Mouse (Mus musculus): Measurements from ENCODE around the gene Ddx27. TPM values are rescaled to one million over a fixed set of nuclear protein-coding genes. Genes with fewer than 3 reads are reported as not detected.

Gene Ddx27
- polyA plus RNA-seq, 1 experiment = 72.1 TPM

DNA sequence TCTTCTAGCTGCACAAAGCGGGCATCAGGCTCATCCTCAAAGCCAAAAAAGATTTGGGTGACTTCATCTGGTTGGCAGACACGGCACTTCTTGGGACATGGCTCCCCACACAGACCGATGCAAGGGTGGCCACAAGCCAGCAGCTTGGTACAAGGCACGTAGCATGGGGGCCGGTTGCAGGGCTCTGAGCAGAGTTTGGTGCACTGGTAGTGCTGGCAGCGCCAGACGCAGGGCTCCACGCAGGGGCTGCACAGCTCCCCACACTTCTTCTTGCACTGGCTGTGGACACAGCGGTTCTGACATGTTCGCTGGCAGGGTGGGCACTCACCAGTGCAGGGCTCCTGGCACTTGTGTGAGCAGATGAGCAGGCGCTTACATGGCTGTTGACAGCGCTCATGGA lies 22.7 kb downstream of the Ddx27 start:
- Histone ChIP-seq H3K9ac (ENCODE audit: low read depth, poor library complexity, severe bottlenecking) (no peak overlapping the region), H3K27ac (ENCODE audit: insufficient read depth, low read length) (no peak overlapping the region), H3K36me3 (ENCODE audit: control insufficient read depth, insufficient read depth, low read length, poor library complexity, severe bottlenecking) (peaks cover 54% of the 10 kb centered on the region), H3K4me3 (ENCODE audit: low read depth, low read length) (no peak overlapping the region), H3K4me1 (ENCODE audit: control insufficient read depth, insufficient read depth, low read length) (no peaks in the 10 kb centered on the region), H3K27me3 (ENCODE audit: control insufficient read depth, insufficient read depth, low read length, poor library complexity, severe bottlenecking) (no peaks in the 10 kb centered on the region), H3K9me3 (replicated peaks; ENCODE audit: control insufficient read depth, insufficient read depth, low read length, poor library complexity, severe bottlenecking) (no peaks in the 10 kb centered on the region)
- no peak for TF ChIP-seq EP300 (IDR thresholded peaks at IDR 0.05; ENCODE audit: insufficient read depth, low read depth, low read length)

DNA sequence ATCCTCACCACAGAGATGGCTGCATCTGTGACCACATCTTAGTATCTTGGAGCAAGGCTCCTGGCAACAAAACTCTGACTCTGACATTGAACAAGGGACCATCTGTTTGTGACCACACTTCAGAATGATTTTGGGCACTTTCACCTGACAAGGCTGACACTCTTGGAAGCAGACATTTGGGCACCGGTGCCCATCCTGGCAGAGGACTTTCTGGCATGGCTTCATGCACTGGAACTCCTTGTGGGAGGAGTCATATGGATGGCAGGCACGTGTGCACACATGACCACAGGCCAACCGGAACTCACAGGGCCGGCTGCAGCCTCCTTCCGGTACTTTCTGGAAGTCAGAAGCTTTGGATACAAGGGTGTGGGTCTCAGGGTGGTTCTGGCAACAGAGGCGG lies 23.3 kb downstream of the Ddx27 start:
- no peaks in the 10 kb centered on the region for H3K4me1 ChIP-seq (ENCODE audit: control insufficient read depth, insufficient read depth, low read length)
- no peak overlapping the region for H3K4me3 ChIP-seq (ENCODE audit: low read depth, low read length)
- H3K27me3 ChIP-seq (ENCODE audit: control insufficient read depth, insufficient read depth, low read length, poor library complexity, severe bottlenecking) = no peaks in the 10 kb centered on the region
- no peak overlapping the region for H3K9ac ChIP-seq (ENCODE audit: low read depth, poor library complexity, severe bottlenecking)
- H3K36me3 ChIP-seq (ENCODE audit: control insufficient read depth, insufficient read depth, low read length, poor library complexity, severe bottlenecking) = peaks cover 51% of the 10 kb centered on the region
- no peaks in the 10 kb centered on the region for H3K9me3 ChIP-seq (replicated peaks; ENCODE audit: control insufficient read depth, insufficient read depth, low read length, poor library complexity, severe bottlenecking)
- H3K27ac ChIP-seq (ENCODE audit: insufficient read depth, low read length) = no peak overlapping the region
- TF ChIP-seq POLR2A (IDR thresholded peaks at IDR 0.05; ENCODE audit: insufficient read depth, low read length) (no peak), CTCF (IDR thresholded peaks at IDR 0.05; ENCODE audit: low read depth, low read length) (no peak), EP300 (IDR thresholded peaks at IDR 0.05; ENCODE audit: insufficient read depth, low read depth, low read length) (no peak)

DNA sequence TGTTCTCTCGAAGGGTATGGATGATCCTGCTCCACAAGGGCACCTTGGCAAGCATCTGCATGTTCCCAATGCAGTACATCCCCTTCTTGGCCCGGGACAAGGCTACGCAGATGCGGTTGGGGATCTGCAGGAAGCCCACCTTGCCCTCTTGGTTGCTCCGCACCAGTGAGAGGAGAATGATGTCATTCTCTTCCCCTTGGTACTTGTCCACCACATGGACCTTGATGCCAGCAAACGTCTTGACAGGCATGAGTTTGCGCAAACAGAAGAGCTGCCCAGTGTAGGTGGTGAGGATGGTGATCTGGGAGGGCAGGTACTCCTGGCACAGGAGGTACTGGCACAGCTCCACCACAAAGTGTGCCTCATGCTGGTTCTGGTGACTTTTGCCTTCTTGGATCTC lies 23.7 kb downstream of the Ddx27 start:
- Histone ChIP-seq H3K9ac (ENCODE audit: low read depth, poor library complexity, severe bottlenecking) (no peak overlapping the region), H3K36me3 (ENCODE audit: control insufficient read depth, insufficient read depth, low read length, poor library complexity, severe bottlenecking) (peaks cover 47% of the 10 kb centered on the region), H3K4me3 (ENCODE audit: low read depth, low read length) (no peak overlapping the region), H3K27me3 (ENCODE audit: control insufficient read depth, insufficient read depth, low read length, poor library complexity, severe bottlenecking) (no peaks in the 10 kb centered on the region), H3K4me1 (ENCODE audit: control insufficient read depth, insufficient read depth, low read length) (no peaks in the 10 kb centered on the region), H3K27ac (ENCODE audit: insufficient read depth, low read length) (no peak overlapping the region), H3K9me3 (replicated peaks; ENCODE audit: control insufficient read depth, insufficient read depth, low read length, poor library complexity, severe bottlenecking) (no peaks in the 10 kb centered on the region)
- TF ChIP-seq POLR2A (IDR thresholded peaks at IDR 0.05; ENCODE audit: insufficient read depth, low read length) (no peak), CTCF (IDR thresholded peaks at IDR 0.05; ENCODE audit: low read depth, low read length) (no peak), EP300 (IDR thresholded peaks at IDR 0.05; ENCODE audit: insufficient read depth, low read depth, low read length) (no peak)

DNA sequence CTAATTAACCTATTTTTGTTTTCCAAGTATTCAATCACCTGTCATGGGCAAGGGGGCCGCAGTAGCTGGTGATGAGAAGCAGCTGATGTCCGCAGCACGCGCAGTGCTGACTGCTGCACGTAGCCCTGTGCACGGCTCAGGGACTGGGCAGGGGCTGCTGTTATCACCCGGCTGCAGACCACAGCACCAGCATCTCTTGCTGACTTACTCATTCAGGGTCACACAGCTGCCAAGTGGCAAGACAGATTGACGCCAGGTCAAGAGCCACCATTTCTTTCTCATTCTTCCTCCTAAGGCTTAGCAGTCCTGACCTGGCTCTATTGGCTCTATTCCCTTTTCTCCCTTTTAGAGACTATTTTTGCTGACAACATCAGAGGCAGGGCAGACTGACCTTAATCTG lies 24.4 kb downstream of the Ddx27 start:
- Histone ChIP-seq H3K4me3 (ENCODE audit: low read depth, low read length) (no peak overlapping the region), H3K27me3 (ENCODE audit: control insufficient read depth, insufficient read depth, low read length, poor library complexity, severe bottlenecking) (no peaks in the 10 kb centered on the region), H3K9ac (ENCODE audit: low read depth, poor library complexity, severe bottlenecking) (no peak overlapping the region), H3K9me3 (replicated peaks; ENCODE audit: control insufficient read depth, insufficient read depth, low read length, poor library complexity, severe bottlenecking) (no peaks in the 10 kb centered on the region), H3K4me1 (ENCODE audit: control insufficient read depth, insufficient read depth, low read length) (no peaks in the 10 kb centered on the region), H3K27ac (ENCODE audit: insufficient read depth, low read length) (no peak overlapping the region), H3K36me3 (ENCODE audit: control insufficient read depth, insufficient read depth, low read length, poor library complexity, severe bottlenecking) (peaks cover 45% of the 10 kb centered on the region)
- TF ChIP-seq CTCF (IDR thresholded peaks at IDR 0.05; ENCODE audit: low read depth, low read length) = no peak
- TF ChIP-seq EP300 (IDR thresholded peaks at IDR 0.05; ENCODE audit: insufficient read depth, low read depth, low read length) = no peak
- TF ChIP-seq POLR2A (IDR thresholded peaks at IDR 0.05; ENCODE audit: insufficient read depth, low read length) = no peak

DNA sequence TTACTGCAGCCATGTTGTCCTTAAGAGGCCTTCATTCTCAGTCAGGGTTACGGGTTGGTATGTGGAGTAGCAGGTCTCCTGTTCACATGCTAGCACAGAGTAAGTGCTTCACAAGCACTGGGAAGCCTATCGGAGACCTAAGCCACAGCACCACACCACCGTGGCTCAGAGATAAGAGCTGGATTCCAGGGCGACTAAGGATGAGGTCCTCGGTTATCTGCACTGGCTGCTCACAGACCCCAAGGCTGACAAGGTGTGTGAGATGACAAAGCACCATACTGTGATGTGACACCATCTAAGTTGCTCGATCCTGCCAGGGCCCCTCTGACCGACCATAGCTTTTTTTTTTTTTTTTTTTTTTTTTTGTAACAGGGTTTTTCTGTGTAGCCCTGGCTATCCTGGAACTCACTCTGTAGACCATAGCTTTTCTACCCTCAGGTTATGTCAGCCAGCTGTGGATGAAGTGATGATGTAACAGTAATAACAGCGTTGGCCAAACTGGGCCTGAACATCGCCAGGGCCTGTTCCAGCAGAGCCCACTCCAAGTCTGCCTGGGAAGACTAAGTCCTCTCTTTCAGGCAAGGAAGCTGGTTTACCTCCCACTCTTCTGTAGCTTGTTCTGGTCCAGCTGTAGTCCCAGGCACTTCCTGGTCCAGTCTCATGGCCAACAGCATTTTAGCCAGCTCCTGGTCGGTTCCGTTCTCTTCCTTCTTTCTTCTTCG lies 28.6 kb downstream of the Ddx27 start:
- Histone ChIP-seq H3K36me3 (ENCODE audit: control insufficient read depth, insufficient read depth, low read length, poor library complexity, severe bottlenecking) (peaks cover 22% of the 10 kb centered on the region), H3K9me3 (replicated peaks; ENCODE audit: control insufficient read depth, insufficient read depth, low read length, poor library complexity, severe bottlenecking) (no peaks in the 10 kb centered on the region), H3K9ac (ENCODE audit: low read depth, poor library complexity, severe bottlenecking) (no peak overlapping the region), H3K4me1 (ENCODE audit: control insufficient read depth, insufficient read depth, low read length) (peaks cover 2% of the 10 kb centered on the region), H3K4me3 (ENCODE audit: low read depth, low read length) (no peak overlapping the region), H3K27ac (ENCODE audit: insufficient read depth, low read length) (no peak overlapping the region), H3K27me3 (ENCODE audit: control insufficient read depth, insufficient read depth, low read length, poor library complexity, severe bottlenecking) (no peaks in the 10 kb centered on the region)
- TF ChIP-seq CTCF (IDR thresholded peaks at IDR 0.05; ENCODE audit: low read depth, low read length) (no peak), EP300 (IDR thresholded peaks at IDR 0.05; ENCODE audit: insufficient read depth, low read depth, low read length) (no peak), POLR2A (IDR thresholded peaks at IDR 0.05; ENCODE audit: insufficient read depth, low read length) (no peak)

DNA sequence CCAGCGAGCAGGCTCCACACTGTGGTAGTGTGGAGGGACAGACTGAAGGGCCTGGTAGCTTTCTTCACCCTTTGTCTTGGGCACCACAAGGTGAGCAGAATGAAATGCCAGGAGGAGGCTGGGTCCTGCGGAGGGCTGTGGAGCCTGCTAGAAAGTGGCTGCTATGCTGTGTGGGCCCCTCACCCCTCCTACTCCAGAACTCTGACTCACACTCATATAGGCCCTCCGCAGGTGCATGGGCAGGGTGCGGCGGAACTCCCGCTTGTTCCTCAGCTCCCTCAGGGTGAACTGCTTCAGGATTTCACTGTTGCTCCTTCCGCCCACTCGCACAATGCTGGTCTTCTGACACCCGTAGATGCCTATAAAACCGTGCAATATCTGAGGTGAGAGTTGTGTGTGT lies 33.2 kb downstream of the Ddx27 start:
- H3K9me3 ChIP-seq (replicated peaks; ENCODE audit: control insufficient read depth, insufficient read depth, low read length, poor library complexity, severe bottlenecking) = no peaks in the 10 kb centered on the region
- H3K9ac ChIP-seq (ENCODE audit: low read depth, poor library complexity, severe bottlenecking) = peak overlapping the region; percentile 20; the same call in 1 of the 2 replicates
- no peak overlapping the region; the same call in 1 of the 2 replicates for H3K27ac ChIP-seq (ENCODE audit: insufficient read depth, low read length)
- peaks cover 2% of the 10 kb centered on the region for H3K4me1 ChIP-seq (ENCODE audit: control insufficient read depth, insufficient read depth, low read length)
- H3K27me3 ChIP-seq (ENCODE audit: control insufficient read depth, insufficient read depth, low read length, poor library complexity, severe bottlenecking) = no peaks in the 10 kb centered on the region
- H3K36me3 ChIP-seq (ENCODE audit: control insufficient read depth, insufficient read depth, low read length, poor library complexity, severe bottlenecking) = peaks cover 12% of the 10 kb centered on the region
- H3K4me3 ChIP-seq (ENCODE audit: low read depth, low read length) = peak overlapping the region; percentile 38
- TF ChIP-seq CTCF (IDR thresholded peaks at IDR 0.05; ENCODE audit: low read depth, low read length) (no peak), POLR2A (IDR thresholded peaks at IDR 0.05; ENCODE audit: insufficient read depth, low read length) (no peak), EP300 (IDR thresholded peaks at IDR 0.05; ENCODE audit: insufficient read depth, low read depth, low read length) (no peak)
